Mouse (Mus musculus) cortical plate, adult 2 months (tissue): ENCODE measurements at regions not wholly inside any gene's neighbourhood (a gene's known extent, or its start where the extent isn't known, plus 50 kb on each side); places are given as distances from the start of the nearest gene placed in this dataset.

Experiments used
- CTCF ChIP-seq: fragments of 200-500 bp; IDR thresholded peaks from 2 replicates; pipeline ENCODE4 v1.5.1; 2011; ENCODE audit warnings: mild to moderate bottlenecking, control low read depth, low read length; ENCODE audit not compliant: insufficient read depth; ENCODE audit errors: extremely low read depth
- POLR2A ChIP-seq: fragments of 200-500 bp; IDR thresholded peaks from 2 replicates; pipeline ENCODE4 v1.6.1; 2011; ENCODE audit warnings: mild to moderate bottlenecking, low read length, control low read depth; ENCODE audit not compliant: insufficient read depth; ENCODE audit errors: extremely low read depth

DNA sequence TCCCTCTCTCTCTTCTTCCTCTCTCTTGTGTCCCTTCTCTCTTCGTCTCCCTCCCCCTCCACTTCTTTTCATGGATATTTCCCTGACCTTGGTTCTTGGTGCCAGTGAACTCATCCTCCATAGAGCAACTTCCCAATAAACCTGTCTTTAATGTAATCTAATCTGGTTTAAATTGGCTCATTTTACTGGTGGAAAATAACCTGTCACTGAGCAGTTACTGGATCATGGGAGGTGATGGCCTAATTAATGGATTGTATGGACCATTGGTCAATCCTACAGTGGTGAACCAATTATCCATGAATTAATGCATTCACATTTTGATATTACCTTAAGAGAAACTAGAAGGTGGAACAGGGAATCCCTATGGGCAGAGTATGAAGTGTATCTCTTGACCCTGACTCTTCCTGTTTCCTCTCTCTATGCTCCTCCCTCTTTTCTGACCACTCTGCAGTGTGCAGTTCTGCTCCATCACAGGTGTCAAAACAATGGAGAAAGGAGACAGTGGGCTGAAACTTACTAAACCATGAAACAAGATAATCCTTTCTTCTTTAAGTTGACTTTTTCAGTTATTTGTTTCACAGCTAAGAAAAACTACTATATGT lies 187.5 kb upstream of the Arrdc3 start:
- TF ChIP-seq POLR2A (no peak), CTCF (no peak)
